Mouse (Mus musculus) induced T-regulatory cell, adult 2 months (primary cell): ENCODE measurements around the gene Dnajc5g.

Experiments used
- DNase-seq: peaks from one replicate; pipeline ENCODE4 v3.0.0-alpha.2; 2012; ENCODE audit warnings: low read depth

The Dnajc5g gene

GRCm38 (mm10) chr5:31105814-31106335, at the start of gene Dnajc5g:
Dnajc5g (plus strand) TSS chr5:31106285.
- DNase-seq, result no peak

GRCm38 (mm10) chr5:31069810-31070209, 36.3 kb upstream of the Dnajc5g start:
- DNase-seq, result no peak

GRCm38 (mm10) chr5:31071059-31071458, 35.0 kb upstream of the Dnajc5g start:
- DNase-seq, result no peak

- no peak for DNase-seq
Observed at GRCm38 (mm10) chr5:31071821-31072220, 34.3 kb upstream of the Dnajc5g start.

GRCm38 (mm10) chr5:31073176-31073575, 32.9 kb upstream of the Dnajc5g start:
- no peak for DNase-seq

GRCm38 (mm10) chr5:31076346-31076745, 29.7 kb upstream of the Dnajc5g start:
- DNase-seq, result no peak

GRCm38 (mm10) chr5:31080059-31080794, 25.9 kb upstream of the Dnajc5g start:
- DNase-seq, result no peak

GRCm38 (mm10) chr5:31080795-31081164, 25.3 kb upstream of the Dnajc5g start:
- no peak for DNase-seq

- DNase-seq, result peak; percentile 72
Observed at GRCm38 (mm10) chr5:31081386-31081785, 24.7 kb upstream of the Dnajc5g start.

GRCm38 (mm10) chr5:31082355-31082754, 23.7 kb upstream of the Dnajc5g start:
- DNase-seq, result peak; percentile 73

- DNase-seq, result no peak
Observed at GRCm38 (mm10) chr5:31082935-31083625, 23.0 kb upstream of the Dnajc5g start.

GRCm38 (mm10) chr5:31083949-31084348, 22.1 kb upstream of the Dnajc5g start:
- peak; percentile 35 for DNase-seq

GRCm38 (mm10) chr5:31086606-31087005, 19.5 kb upstream of the Dnajc5g start:
- DNase-seq, result no peak

GRCm38 (mm10) chr5:31087131-31087530, 19.0 kb upstream of the Dnajc5g start:
- no peak for DNase-seq

GRCm38 (mm10) chr5:31092231-31092975, 13.7 kb upstream of the Dnajc5g start:
- DNase-seq, result no peak

- DNase-seq, result peak; percentile 70
Observed at GRCm38 (mm10) chr5:31093151-31094041, 12.7 kb upstream of the Dnajc5g start.

- DNase-seq, result no peak
Observed at GRCm38 (mm10) chr5:31094100-31094798, 11.8 kb upstream of the Dnajc5g start.

- DNase-seq, result peak; percentile 81
Observed at GRCm38 (mm10) chr5:31094799-31095691, 11.0 kb upstream of the Dnajc5g start.

GRCm38 (mm10) chr5:31095711-31096480, 10.2 kb upstream of the Dnajc5g start:
- no peak for DNase-seq
